In genomic region chr10:25702146-25702545, GRCm38 (mm10) we compare ENCODE assay signal across 20 mouse cellular contexts.
DNase-seq lines count a peak whose midpoint lies in the region; ATAC-seq lines count a peak whose summit lies in the region.
"Had no signal": no experiment of that assay in that cellular context is flagged by ENCODE, and none has a peak within 500 bp of the region (broad histone marks: within the 10 kb centered on the region; RNA-seq: fewer than 3 reads in every experiment).

No protein-coding gene starts in this region.

- ATAC-seq in CD4-positive, CD25-positive, alpha-beta regulatory T cell, adult 4 months = no peak
- ATAC-seq: activated CD4-positive, CD25-positive, alpha-beta regulatory T cell, adult 4 months; forebrain, embryonic 14.5 days; forebrain, embryonic 16.5 days; Patski had no signal

- peak; percentile 13 to 20 for DNase-seq in frontal cortex, adult 2 months (ENCODE audit: extremely low spot score in 1 of 2, low spot score in 1 of 2)
- no peak for DNase-seq in frontal cortex, postnatal 10 days (ENCODE audit: low spot score in 2 of 2)
- DNase-seq in right cerebral cortex, adult 18-20 months = peak; percentile 28
- DNase-seq in right cerebral cortex, postnatal 10 days (ENCODE audit: low spot score in 2 of 2) = no peak
- DNase-seq in brain, adult 2 months (ENCODE audit: low read depth, low spot score) = peak; percentile 59
- DNase-seq: adrenal gland, adult 8-10 months; adrenal gland, postnatal 14 days; adrenal gland, postnatal 36 days; cerebellum, adult 11 months; cerebellum, adult 18-20 months; cerebellum, adult 8-10 months; cerebellum, adult 9-11 months; cerebellum, postnatal 14 days; cerebellum, postnatal 36 days; embryo, embryonic 11 days had no signal

Comparison
In these comparisons a context has a peak if more than half of its experiments do, and no peak if none do; other contexts are left out.
1. DNase-seq: peak in frontal cortex, adult 2 months (2 of 2), right cerebral cortex, adult 18-20 months (single experiment) and brain, adult 2 months (single experiment); none in frontal cortex, postnatal 10 days (0 of 2) and right cerebral cortex, postnatal 10 days (0 of 2).